Mouse (Mus musculus) CD8-positive naive resting alpha-beta T cell, adult 2 months (primary cell): ENCODE data around the gene Pradc1.
"Not testable (repeated sequence)": the region's sequence is repeated elsewhere in the genome, so short reads cannot be mapped to it uniquely, and the experiment has no call there.

Experiments
- DNase-seq, 2 experiments: peaks; one replicate each; pipeline ENCODE4 v3.0.0; 2022; ENCODE audit warnings: low read depth in 2 of 2, low spot score in 2 of 2

Pradc1 gene

DNA sequence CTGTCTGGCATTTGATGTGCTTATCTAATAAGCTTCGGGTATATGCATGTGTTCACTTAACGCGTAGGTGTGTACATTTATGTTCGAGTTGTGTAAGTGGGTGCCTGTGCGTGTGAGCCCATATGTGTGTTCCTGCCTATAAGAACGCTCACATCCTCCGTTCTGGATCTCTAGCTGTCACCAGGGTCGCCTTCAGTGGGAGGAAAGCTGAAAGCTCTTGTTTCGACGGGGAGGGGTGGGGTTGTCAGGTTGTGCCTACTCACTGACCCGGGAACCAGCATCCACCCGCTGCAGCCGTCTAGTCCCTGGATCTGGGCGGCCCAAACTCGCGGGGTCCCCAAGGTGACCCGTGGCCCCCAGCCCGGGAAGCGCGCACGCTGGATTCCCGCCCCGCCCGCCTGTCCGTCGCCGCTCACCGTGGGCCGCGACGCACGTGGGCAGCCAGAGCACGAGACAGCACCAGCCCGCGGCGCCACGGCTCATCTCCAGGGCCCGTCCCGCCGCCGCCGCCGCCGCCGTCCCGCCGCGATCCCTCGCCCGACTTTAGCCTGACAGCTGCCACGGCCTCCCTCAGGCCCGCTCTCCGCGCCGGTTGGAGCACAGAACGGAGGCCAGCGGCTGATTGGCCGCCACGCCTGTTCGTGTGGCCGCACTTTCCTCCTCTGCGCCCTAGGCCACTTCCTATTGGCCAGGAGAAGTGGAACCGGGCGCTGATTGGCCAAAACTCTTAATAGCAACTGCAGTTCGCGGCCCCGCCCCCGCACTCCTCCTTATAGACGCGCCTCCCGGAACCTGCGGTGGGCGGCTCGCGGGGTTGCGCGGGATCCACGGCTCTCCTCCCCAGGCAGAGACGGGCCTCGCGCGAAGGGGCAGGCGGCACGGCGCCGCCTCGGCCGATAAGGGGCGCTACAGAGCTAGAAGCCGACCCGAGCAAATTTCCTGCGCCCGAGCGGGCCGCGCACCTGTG lies 790 bp downstream of the Pradc1 start, which contains the start of gene Cct7:
TSS of gene Cct7 (plus strand) at position 818 of the 967 bp plus-strand sequence.
- DNase-seq: peak; percentile 96

DNA sequence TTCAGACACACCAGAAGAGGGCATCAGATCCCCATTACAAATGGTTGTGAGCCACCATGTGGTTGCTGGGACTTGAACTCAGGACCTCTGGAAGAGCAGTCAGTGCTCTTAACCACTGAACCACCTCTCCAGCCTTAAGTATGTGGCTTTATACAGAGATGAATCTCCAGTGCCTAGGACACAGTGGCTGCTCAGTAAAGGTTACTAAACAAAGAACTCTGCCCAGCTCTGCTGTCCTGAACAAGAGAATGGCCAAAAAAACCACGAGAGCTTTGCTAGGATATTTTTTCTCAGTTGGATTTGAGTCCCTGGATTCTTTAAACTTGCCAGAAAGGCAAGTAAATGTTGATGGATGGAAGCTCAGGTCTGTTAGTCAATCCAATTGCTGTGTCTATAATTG lies 1.6 kb downstream of the Pradc1 start:
- not testable (repeated sequence) for DNase-seq

DNA sequence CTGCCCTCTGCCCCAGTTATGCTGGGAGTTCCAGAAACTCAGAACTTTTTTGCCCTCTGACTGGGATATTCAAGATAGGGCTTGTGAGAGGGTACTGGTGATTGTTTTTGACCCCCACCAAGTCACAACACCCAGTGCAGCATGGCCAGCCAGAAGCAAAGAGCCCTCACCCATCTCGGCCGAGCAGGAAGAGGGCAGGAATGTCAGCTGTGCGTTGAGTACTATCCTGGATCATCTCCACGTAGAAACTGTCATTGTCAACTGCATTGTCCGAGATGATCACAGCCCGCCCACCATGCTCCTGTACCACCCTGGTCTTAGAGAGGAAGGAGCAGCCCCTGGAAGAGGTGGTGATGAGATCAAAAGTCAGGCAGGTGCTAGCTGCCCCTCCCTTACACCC lies 4.4 kb downstream of the Pradc1 start:
- no peak for DNase-seq

DNA sequence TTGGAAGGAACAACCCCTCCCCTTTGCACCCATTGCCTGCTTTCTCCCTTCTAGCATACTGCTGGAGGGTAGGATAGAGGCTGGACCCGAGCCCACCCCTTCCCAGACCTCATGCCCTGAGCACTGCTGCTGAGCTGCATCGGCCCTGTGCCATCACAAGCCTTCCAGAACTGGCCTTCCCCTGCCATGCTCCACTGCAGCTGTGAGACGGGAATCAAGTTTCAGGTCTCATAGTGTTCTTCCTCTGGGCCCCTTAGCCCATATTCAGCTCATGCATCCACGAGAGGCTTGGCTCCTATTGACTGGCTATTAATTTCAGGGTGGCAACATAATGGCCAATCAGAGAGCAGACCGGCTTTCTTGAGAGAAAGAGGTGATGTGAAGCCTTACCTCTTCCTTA lies 6.5 kb downstream of the Pradc1 start:
- no peak for DNase-seq

DNA sequence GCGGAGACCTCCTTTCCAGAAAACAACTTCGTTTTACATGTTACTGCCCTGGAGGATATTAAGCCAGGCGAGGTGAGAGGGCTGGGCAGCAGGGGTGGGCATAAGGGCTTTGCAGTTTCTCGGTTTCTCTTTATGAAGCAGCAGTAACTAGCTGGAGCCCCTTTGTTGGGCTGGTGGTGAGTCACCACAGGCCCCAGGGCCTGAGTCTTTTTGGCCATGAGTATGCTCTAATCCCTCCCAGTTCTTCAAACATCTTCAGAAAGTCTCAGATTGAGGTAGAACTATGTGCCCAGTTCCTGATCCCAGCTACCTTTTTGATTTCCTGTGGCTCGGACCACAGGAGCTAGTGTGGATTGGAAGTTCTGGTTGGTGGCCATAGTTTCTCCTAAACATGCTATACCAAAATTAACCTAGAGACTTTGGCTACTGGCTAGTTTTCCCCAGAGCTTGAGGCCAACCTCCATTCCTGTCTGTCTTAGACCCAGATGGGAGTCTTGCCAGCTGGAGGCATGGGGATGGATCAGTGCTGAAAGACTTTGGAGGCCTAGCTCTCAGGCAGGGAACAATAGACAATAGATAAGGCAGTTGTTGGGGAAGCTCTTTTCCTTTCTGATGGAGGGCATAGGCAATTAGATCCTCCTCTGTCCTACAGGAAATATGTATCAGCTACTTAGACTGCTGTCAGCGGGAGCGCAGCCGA lies 7.4 kb downstream of the Pradc1 start:
- DNase-seq: no peak

DNA sequence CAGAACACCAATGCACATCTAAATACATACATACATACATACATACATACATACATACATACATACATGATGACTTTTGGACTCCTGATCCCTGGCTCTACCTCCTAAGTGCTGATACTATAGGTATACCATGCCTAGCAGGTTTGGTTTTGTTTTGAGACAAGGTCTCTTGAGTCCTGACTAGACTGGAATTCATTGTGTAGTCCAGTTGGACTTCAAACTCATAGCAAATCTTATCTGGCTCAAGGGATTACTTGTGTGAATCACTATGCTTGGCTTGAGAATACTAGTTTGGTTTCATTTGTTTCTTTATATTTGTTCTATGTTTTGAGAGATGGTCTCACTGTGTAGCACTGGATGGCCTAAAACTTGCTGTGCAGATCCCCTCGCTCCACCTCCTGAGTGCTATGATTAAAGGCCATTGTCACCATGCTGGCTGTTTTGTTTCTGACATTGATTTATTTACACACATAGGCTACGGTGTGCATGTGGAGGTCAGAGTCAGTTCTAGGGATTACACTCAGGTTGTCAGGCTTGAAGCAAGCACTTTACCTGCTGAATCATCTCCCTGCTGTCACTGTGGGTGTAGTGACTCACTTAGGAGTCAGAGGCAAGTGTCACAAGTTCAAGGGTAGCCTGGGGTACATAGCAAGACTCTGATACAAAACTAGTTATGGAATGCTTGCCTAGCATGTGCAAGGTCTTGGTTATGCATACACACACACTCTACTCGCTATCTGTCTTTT lies 8.1 kb downstream of the Pradc1 start:
- DNase-seq: no peak

DNA sequence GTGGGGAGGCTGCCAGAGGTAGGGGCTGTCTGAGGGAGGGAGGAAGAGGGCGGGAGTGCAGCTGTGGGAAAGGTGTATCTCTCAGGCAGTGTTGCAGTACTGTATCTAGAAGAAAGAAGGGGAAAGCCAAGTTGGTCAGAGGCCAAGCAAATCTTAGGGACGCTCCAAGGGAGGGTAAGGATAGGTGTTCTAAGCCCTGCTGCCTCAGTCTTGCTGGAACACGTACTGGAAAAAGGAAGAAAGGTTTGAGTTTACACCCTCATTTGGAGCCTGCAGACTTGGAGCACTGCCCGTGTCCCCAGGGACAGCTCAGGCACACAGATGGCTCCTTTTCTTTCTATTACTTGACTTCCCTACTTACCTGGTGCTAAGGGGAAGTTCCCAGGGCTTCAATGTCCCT lies 10.6 kb downstream of the Pradc1 start:
- DNase-seq: no peak

DNA sequence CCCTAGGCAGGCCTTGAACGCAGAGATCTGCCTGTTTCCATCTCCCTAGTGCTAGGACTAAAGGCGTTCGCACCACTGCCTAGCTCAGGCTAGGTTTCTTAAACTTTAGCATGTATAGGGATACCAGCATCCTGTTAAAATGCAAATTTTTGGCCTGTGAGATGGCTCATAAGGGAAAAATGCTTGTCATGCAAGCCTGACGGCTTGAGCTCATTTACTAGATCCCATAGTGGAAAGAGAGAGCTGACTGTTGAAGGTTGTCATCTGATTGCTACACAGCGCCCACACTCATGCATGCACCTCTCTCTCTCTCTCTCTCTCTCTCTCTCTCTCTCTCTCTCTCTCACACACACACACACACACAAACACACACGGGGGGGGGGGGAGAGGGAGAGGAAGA lies 15.1 kb downstream of the Pradc1 start:
- DNase-seq: no peak

DNA sequence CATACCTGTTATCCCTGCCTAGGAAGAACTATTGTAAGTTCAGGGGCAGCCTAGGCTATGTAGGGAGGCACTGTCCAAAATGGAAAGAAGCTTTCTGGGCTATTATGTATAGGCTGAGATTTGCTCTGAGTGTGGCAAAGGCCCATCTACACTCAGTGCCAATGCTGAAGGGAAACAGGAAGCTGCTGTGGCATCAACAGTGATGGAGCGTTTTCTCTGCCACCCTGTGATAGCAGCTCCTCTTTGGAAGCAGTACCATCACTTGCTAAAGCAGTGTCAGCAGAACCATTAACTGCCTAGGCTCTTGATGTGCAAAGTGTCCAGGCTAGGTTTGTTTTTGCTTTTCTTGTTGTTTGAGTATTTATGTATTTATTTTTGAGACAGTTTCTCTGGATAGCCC lies 15.6 kb downstream of the Pradc1 start:
- no peak for DNase-seq

DNA sequence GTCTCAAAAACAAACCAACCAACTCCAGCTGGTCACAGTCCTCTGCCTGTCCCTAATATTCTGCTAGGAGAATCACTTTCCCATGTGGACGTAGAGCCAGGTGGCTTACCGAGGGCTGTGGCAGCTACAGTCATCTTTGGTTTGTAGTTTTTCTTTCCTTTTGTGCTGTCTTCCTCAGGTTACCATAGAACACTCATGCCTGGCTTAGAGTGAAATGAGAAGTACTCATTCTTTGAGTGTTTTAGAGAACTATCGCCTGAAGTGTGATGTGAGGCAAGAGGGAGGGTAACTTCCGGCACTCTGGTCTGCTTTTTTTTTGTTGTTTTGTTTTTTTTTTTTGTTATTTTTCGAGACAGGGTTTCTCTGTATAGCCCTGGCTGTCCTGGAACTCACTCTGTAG lies 17.9 kb downstream of the Pradc1 start:
- DNase-seq: no peak

DNA sequence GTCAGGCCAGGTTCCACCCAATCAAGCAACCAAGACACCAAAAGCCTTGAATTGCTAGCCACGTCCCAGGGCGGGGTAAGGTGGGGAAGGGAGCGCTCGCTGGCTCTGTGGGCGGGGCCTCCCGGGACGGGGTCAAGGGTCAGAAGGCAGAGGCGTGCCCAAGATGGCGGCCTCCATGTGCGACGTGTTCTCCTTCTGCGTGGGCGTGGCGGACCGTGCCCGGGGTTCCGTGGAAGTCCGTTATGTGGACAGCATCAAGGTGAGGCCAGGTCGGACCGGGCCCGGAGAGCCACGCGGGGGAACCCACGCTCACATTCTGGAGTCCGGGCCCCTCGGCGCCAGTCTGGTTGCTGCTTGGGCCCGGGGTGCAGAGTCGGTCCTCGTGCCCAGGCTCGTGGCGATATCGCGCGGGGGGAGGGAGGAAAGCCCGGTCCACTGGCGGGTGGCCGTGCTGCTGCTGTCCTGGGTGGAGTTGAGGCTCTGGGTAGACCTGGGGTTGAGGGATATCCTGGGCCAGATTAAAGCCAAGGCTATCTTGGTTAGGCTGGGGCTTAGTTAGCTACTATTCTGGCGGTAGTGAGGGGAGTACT lies 19.8 kb downstream of the Pradc1 start, which contains the start of gene Smyd5:
TSS of gene Smyd5 (plus strand) at position 148 of the 590 bp plus-strand sequence.
- peak; percentile 78 to 88 for DNase-seq

DNA sequence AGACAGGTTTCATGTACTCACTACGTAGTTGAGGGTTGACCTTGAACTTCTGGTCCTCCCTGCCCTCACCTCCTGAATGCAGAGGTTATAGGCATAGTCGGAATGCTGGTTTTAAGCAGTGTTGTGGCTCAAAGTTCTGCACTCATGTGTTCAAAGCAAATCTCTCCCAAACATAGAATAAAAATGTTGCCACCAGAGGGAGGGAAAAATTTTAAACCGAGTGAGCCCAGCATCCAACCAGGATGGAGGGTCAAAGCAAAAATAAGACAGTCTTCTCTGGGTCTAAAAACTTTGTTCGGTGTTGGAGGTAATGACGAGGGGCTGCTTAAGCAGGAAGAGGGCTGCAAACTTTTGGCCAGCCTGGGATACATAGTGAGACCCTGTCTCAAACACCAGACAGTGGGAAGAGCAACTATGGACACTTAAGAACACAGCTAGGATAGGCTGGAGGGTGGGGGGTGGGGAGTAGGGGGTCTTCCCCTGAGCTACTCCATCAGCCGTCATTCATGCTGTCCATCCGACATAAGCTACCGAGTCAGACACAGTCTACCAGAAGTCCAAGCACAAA lies 20.4 kb downstream of the Pradc1 start:
- DNase-seq: no peak

DNA sequence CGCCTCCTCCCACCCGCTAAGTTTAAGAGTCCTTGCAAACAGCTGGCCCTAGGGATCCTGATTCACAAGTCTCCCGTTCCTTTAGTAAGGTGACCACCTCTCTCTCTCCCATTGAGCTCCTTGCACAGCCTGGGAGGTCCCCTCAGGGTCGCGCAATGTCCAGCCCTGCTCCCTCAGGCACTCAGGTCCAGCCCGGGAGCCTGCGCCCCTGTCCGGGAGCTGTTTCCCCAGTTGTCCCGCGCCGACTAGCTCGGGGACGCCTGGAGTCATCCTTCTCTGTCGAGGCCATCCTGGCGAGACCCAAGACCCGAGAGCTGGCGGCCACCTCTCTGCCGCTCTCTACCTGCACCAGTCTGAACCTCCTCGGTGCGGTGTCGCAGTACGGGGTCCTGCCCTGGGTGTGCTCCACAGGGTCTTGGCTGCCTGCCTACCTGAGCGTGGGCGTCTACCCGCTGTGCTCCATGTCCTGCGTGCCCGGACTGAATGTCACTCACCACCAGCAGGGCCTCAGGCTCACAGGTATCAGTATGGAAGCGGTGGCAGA lies 27.9 kb downstream of the Pradc1 start, which contains the start of gene Noto:
TSS of gene Noto (plus strand) at position 51 of the 544 bp plus-strand sequence.
- no peak for DNase-seq

DNA sequence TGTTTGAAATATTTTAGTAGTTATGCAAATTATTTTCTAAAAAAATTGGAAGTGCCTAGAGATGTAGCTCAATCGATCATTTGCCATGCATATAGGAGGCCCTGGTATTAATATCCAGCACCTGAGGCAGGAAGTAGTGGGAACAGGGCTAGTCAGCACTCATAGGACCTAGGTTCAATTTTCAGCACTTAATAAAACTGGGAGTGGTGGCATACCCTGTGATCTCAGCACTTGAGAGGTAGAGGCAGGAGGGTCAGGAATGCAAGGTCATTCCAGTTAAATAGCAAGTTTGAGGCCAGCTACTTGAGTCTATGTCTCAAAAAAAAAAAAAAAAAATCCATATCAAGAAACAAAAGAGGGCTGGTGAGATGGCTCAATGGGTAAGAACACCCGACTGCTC lies 32.6 kb downstream of the Pradc1 start:
- DNase-seq: no peak

DNA sequence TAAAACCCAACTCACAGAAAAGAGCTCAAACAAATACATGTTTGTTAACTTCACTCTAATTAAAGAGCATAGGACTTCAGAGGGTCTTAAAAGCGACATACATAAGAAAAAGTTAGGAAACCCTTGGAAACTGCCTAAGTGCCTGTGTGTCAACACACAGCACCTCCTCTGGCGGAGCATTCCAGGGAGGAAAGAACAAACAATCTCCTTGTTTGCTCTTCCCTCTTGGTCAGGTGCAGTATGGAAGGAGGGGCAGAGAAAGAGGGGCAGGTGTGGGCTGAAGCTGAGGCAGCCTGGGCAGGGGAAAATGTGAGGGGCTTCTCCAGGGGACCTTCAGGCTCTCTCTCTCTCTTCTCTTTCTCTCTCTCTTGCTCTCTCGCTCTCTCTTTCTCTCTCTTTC lies 35.9 kb downstream of the Pradc1 start:
- no peak for DNase-seq

DNA sequence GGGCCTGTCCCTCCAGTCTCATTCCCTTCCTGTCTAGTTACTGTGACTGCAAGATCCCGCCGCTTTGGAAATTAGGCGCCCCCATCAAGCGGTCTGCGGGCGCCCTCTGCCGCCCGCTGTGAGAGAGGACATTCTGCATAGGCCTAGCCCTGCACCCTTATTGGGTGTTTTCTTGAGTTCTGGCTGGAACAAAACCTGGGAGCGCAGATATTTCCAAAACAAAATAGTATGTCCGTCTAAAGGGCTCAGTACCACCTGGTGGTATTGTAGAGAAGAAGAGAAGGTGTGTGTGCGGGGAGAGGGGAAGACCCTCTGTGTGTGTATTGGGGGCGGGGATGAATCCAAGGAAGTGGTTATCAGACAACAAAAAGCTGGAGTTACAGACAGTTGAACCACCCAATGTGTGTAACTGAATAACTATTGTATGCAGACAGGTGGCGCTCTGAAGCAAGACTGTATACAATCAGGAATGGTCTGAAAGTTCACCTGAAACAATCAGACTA lies 40.9 kb downstream of the Pradc1 start:
- DNase-seq: no peak

DNA sequence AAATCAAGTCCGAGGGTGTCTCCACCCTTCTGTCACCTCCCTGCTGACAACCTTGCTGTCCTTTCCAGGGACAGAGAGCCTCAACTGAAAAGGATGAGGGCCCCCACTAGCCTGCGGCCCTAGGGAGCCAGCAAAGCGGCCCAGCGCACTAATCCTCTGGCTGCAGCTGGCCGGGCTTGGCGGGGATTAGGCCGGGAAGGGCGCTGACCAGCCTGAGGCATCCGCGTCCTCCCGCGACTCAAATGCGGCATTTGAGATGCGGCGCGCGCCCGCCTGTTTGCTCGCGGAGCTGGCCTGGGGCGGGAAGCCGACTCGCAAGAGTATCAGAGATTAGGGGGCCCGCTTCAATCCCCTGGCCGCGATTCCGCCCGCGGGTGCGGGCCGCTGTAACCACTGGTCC lies 42.8 kb downstream of the Pradc1 start:
- DNase-seq: no peak

DNA sequence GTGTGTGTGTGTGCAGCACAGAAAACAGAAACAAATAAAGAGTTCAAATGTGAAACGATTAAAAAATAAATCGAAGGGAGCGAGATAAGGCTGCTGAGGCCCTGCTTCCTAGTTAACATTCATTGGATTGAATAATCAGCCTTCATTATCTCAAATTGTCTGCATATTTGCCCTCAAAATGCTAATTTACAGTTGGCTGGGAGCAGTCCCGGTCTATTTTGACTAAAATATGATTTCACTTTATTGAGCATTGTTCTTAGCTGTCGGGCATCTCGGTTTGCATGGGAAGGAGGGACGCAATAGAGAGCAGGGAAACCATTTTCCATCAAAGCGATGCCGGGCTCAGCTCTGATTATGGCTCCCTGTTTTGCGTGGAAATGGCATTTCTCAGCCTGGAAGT lies 48.7 kb downstream of the Pradc1 start:
- DNase-seq: no peak

DNA sequence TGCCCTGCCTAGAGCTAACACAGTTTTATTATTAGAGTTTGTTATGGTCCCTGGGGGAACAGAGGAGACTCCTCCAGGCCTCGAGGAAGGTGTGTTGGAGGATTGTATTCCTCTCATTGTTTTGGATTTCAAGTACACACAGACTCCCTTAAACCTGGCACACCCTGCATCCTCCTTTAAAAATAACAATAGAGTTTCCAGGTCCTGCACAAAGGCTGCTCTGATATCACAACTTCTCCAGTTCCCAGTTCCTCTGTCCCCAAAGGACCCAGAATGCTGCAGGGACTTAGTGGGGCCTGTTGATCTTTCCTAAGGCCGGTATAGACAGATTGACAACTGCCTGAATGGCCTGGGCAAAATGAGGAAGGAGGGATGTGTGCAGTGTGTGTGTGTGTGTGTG lies 49.2 kb downstream of the Pradc1 start:
- DNase-seq: no peak

DNA sequence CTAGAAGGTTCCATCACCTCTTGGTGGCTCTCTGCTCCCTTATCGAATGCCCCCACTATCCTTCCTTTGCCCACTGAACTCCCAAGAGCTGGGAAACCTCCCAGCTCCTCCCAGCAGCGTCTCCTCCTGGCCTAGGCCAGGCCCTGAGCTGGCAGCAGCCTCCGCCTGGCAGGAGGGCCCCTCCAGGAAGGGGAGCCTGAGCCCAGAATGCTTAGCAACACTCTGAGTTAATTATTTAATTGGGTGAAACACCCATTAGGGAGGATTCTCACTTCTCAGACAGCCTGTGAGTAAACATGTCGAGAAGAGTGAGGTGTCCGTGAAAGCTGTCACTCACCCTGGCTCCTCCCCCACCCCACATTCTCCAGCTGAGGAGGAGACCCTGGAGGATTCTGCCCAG lies 52.1 kb downstream of the Pradc1 start:
- no peak for DNase-seq
